Mouse (Mus musculus): ENCODE measurements around the gene Kctd11.
A peak's percentile ranks its signal among the peaks of the same experiment; 100 is the strongest.

Kctd11 gene

GRCm38 (mm10) chr11:69912716-69913530 is 31.7 kb upstream of the Kctd11 start:
- no peak for DNase-seq (ENCODE audit: extremely low spot score)

- no peak for DNase-seq (ENCODE audit: extremely low spot score)
Measured at GRCm38 (mm10) chr11:69911701-69912100, 30.5 kb upstream of the Kctd11 start.

- no peak for DNase-seq (ENCODE audit: extremely low spot score)
Measured at GRCm38 (mm10) chr11:69910781-69911560, 29.8 kb upstream of the Kctd11 start.

GRCm38 (mm10) chr11:69910177-69910576 is 29.0 kb upstream of the Kctd11 start:
- DNase-seq (ENCODE audit: extremely low spot score), result no peak

GRCm38 (mm10) chr11:69909174-69909573 is 28.0 kb upstream of the Kctd11 start:
- no peak for DNase-seq (ENCODE audit: extremely low spot score)

GRCm38 (mm10) chr11:69908645-69909044 is 27.4 kb upstream of the Kctd11 start:
- DNase-seq (ENCODE audit: extremely low spot score), result no peak

- DNase-seq (ENCODE audit: extremely low spot score), result no peak
Measured at GRCm38 (mm10) chr11:69904311-69904710, 23.1 kb upstream of the Kctd11 start.

GRCm38 (mm10) chr11:69902972-69903371 is 21.8 kb upstream of the Kctd11 start:
- DNase-seq (ENCODE audit: extremely low spot score), result no peak

GRCm38 (mm10) chr11:69901993-69902392 is 20.8 kb upstream of the Kctd11 start:
- no peak for DNase-seq (ENCODE audit: extremely low spot score)

GRCm38 (mm10) chr11:69901406-69901846 is 20.2 kb upstream of the Kctd11 start:
- DNase-seq (ENCODE audit: extremely low spot score), result peak; percentile 92

- DNase-seq (ENCODE audit: extremely low spot score), result peak; percentile 94
Measured at GRCm38 (mm10) chr11:69900471-69901405, 19.5 kb upstream of the Kctd11 start, which contains the start of the genes 2810408A11Rik and Neurl4. Gene 2810408A11Rik, minus strand, starts transcription at chr11:69900987. Gene Neurl4, plus strand, starts transcription at chr11:69901072.

- DNase-seq (ENCODE audit: extremely low spot score), result no peak
Measured at GRCm38 (mm10) chr11:69899870-69900269, 18.7 kb upstream of the Kctd11 start.

GRCm38 (mm10) chr11:69895291-69895690 is 14.1 kb upstream of the Kctd11 start, which contains the start of gene Acap1:
Gene Acap1, minus strand, starts transcription at chr11:69895539.
- DNase-seq (ENCODE audit: extremely low spot score), result no peak

- DNase-seq (ENCODE audit: extremely low spot score), result no peak
Measured at GRCm38 (mm10) chr11:69894671-69895070, 13.5 kb upstream of the Kctd11 start.

GRCm38 (mm10) chr11:69891482-69891881 is 10.3 kb upstream of the Kctd11 start:
- no peak for DNase-seq (ENCODE audit: extremely low spot score)

GRCm38 (mm10) chr11:69886907-69887635 is 5.9 kb upstream of the Kctd11 start:
- no peak for DNase-seq (ENCODE audit: extremely low spot score)

GRCm38 (mm10) chr11:69884663-69885062 is 3.5 kb upstream of the Kctd11 start:
- DNase-seq (ENCODE audit: extremely low spot score), result no peak

GRCm38 (mm10) chr11:69884240-69884639 is 3.0 kb upstream of the Kctd11 start:
- DNase-seq (ENCODE audit: extremely low spot score), result no peak

- no peak for DNase-seq (ENCODE audit: extremely low spot score)
Measured at GRCm38 (mm10) chr11:69883527-69884151, 2.4 kb upstream of the Kctd11 start.

GRCm38 (mm10) chr11:69883066-69883465 is 1.9 kb upstream of the Kctd11 start:
- DNase-seq (ENCODE audit: extremely low spot score), result no peak

All from embryo, embryonic 9.5 days (tissue).